Mouse (Mus musculus): ENCODE measurements at regions not wholly inside any gene's neighbourhood (a gene's known extent, or its start where the extent isn't known, plus 50 kb on each side); places are given as distances from the start of the nearest gene placed in this dataset.

- no peak overlapping the region for H3K4me3 ChIP-seq (replicated peaks)
- H3K9me3 ChIP-seq (replicated peaks) = no peaks in the 10 kb centered on the region
- no peaks in the 10 kb centered on the region for H3K27me3 ChIP-seq
- H3K27ac ChIP-seq (replicated peaks) = no peak overlapping the region
- H3K4me2 ChIP-seq (replicated peaks) = no peak overlapping the region
- H3K4me1 ChIP-seq = no peaks in the 10 kb centered on the region
- no peak for ATAC-seq (ENCODE audit: insufficient number of reproducible peaks, low FRiP score, low TSS enrichment, low read depth)
- H3K9ac ChIP-seq = no peak overlapping the region
- no peaks in the 10 kb centered on the region for H3K36me3 ChIP-seq
- 75% methylated on average over 3 of the region's 3 CpGs for WGBS
Measured at GRCm38 (mm10) chr5:77589252-77589651, 181.4 kb upstream of the Igfbp7 start.

GRCm38 (mm10) chr5:77581702-77582101 lies 173.9 kb upstream of the Igfbp7 start:
- WGBS = 33% methylated on average over 6 of the region's 6 CpGs
- H3K9me3 ChIP-seq (replicated peaks) = no peaks in the 10 kb centered on the region
- no peak overlapping the region for H3K4me3 ChIP-seq (replicated peaks)
- peak overlapping the region; percentile 42 for H3K4me2 ChIP-seq (replicated peaks)
- no peaks in the 10 kb centered on the region for H3K36me3 ChIP-seq
- no peak overlapping the region for H3K9ac ChIP-seq
- peak overlapping the region; percentile 51; the same call in 1 of the 2 replicates for H3K27ac ChIP-seq (replicated peaks)
- no peak for ATAC-seq (ENCODE audit: insufficient number of reproducible peaks, low FRiP score, low TSS enrichment, low read depth)
- no peaks in the 10 kb centered on the region for H3K27me3 ChIP-seq
- H3K4me1 ChIP-seq = peaks cover 20% of the 10 kb centered on the region

GRCm38 (mm10) chr5:77581106-77581638 lies 173.3 kb upstream of the Igfbp7 start:
- Histone ChIP-seq H3K4me1 (peaks cover 20% of the 10 kb centered on the region), H3K9me3 (replicated peaks) (no peaks in the 10 kb centered on the region), H3K27me3 (no peaks in the 10 kb centered on the region), H3K4me3 (replicated peaks) (no peak overlapping the region), H3K36me3 (no peaks in the 10 kb centered on the region), H3K4me2 (replicated peaks) (peak overlapping the region; percentile 42), H3K27ac (replicated peaks) (peak overlapping the region; percentile 51), H3K9ac (no peak overlapping the region)
- WGBS = 22% methylated on average over 6 of the region's 6 CpGs
- ATAC-seq (ENCODE audit: insufficient number of reproducible peaks, low FRiP score, low TSS enrichment, low read depth) = peak; percentile 81

DNA sequence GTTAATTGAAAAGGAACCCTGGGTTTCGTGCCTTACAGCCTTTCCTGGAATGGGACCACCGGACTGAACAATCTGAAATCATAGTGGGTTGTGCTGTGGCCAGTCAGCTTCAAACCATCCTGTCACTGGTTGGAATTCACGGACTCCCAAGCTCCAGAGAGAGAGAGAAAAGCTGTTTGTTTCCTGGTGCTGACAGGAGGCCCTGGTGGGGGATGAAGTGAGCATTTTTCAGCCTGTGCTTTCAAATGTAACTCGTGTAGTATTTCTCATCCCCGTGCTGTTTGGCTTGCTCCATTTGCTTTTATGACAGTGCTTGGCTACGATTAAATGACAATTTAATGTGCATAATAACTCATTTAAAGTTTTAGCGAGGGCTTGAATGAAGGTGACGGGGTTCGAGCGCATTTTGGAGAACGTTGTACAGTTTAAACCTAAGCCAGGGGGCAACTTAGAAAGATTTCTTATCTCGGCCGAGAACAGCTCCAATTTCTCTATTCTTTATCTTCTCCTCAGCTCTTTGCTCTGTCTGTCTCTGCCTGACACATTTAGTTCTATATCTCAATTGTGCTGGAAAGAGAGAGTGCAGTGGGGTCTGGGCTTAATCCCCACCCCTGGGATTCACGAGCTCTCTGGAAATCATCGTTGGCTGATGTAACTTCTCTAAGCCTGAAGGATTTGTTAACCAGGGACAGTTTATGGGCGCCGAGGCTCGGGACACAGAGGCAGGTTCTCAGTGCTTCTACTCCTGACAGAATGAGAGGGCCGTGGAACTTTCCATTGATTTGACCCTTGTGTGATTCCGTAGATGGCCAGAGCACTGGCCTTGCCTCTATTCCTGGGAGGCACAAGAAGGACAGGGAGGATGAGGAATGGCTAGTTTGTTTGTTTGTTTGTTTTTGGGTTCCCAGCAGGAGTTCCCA lies 172.2 kb upstream of the Igfbp7 start:
- Histone ChIP-seq H3K36me3 (no peaks in the 10 kb centered on the region), H3K4me2 (replicated peaks) (0 out of 2 replicates have a peak overlapping the region, but pooled peaks have one; percentile 0), H3K27me3 (no peaks in the 10 kb centered on the region), H3K4me3 (replicated peaks) (no peak overlapping the region), H3K9me3 (replicated peaks) (no peaks in the 10 kb centered on the region), H3K27ac (replicated peaks) (0 out of 2 replicates have a peak overlapping the region, but pooled peaks have one; percentile 51), H3K9ac (no peak overlapping the region), H3K4me1 (peaks cover 20% of the 10 kb centered on the region)
- no peak for ATAC-seq (ENCODE audit: insufficient number of reproducible peaks, low FRiP score, low TSS enrichment, low read depth)
- 34% methylated on average over 20 of the region's 20 CpGs for WGBS

GRCm38 (mm10) chr5:77576881-77577280 lies 169.0 kb upstream of the Igfbp7 start:
- no peak overlapping the region for H3K27ac ChIP-seq (replicated peaks)
- peaks cover 20% of the 10 kb centered on the region for H3K4me1 ChIP-seq
- no peaks in the 10 kb centered on the region for H3K36me3 ChIP-seq
- no peak overlapping the region for H3K4me2 ChIP-seq (replicated peaks)
- no peaks in the 10 kb centered on the region for H3K27me3 ChIP-seq
- no peak overlapping the region for H3K4me3 ChIP-seq (replicated peaks)
- WGBS = 83% methylated on average over 5 of the region's 5 CpGs
- ATAC-seq (ENCODE audit: insufficient number of reproducible peaks, low FRiP score, low TSS enrichment, low read depth) = no peak
- H3K9ac ChIP-seq = no peak overlapping the region
- H3K9me3 ChIP-seq (replicated peaks) = no peaks in the 10 kb centered on the region

DNA sequence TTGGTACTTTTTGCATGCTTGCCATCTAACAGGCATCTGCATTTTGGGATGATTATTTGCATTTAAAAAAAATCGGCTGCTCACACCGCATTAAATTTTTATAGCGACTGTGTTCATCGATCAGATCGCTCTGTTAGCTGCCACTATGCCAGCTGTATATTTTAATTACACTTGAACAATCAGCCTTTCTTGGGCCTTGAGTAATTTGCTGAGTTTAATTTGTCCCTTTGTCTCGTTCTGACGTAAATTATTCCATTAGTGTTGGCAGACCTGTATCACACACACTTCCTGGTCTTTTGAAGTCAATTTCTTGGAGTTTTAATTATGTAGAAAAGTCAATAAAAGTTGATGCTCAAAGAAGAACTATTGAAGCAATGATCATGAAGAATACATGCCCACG lies 167.9 kb upstream of the Igfbp7 start:
- Histone ChIP-seq H3K4me3 (replicated peaks) (no peak overlapping the region), H3K9me3 (replicated peaks) (no peaks in the 10 kb centered on the region), H3K9ac (no peak overlapping the region), H3K27me3 (no peaks in the 10 kb centered on the region), H3K4me1 (peaks cover 10% of the 10 kb centered on the region), H3K4me2 (replicated peaks) (no peak overlapping the region), H3K36me3 (no peaks in the 10 kb centered on the region), H3K27ac (replicated peaks) (no peak overlapping the region)
- 80% methylated on average over 8 of the region's 8 CpGs for WGBS
- no peak for ATAC-seq (ENCODE audit: insufficient number of reproducible peaks, low FRiP score, low TSS enrichment, low read depth)

DNA sequence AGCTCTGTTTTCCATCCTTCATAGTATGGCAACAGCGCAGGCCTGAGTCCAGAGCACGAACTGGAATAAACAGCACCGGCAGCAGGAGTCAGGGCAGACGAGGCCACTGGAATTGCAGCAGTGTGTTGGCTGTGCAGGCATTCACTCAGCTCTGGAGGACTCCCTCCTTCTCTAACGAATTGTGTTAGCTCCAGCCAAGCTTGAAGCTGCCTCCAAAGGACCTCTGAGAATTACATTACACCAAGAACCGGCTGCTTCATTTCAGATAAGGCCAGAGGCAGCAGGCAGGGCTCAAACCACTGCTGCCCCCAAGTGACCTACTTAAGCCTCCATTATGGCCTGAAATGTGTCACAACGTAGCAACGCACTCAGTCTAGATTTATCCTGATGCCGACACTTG lies 162.5 kb upstream of the Igfbp7 start:
- H3K27me3 ChIP-seq = no peaks in the 10 kb centered on the region
- H3K27ac ChIP-seq (replicated peaks) = no peak overlapping the region
- H3K4me1 ChIP-seq = no peaks in the 10 kb centered on the region
- no peaks in the 10 kb centered on the region for H3K36me3 ChIP-seq
- no peaks in the 10 kb centered on the region for H3K9me3 ChIP-seq (replicated peaks)
- H3K4me2 ChIP-seq (replicated peaks) = no peak overlapping the region
- H3K9ac ChIP-seq = no peak overlapping the region
- 70% methylated on average over 9 of the region's 9 CpGs for WGBS
- no peak overlapping the region for H3K4me3 ChIP-seq (replicated peaks)
- no peak for ATAC-seq (ENCODE audit: insufficient number of reproducible peaks, low FRiP score, low TSS enrichment, low read depth)

GRCm38 (mm10) chr5:77568121-77568520 lies 160.3 kb upstream of the Igfbp7 start:
- Histone ChIP-seq H3K9ac (no peak overlapping the region), H3K27me3 (no peaks in the 10 kb centered on the region), H3K4me2 (replicated peaks) (no peak overlapping the region), H3K9me3 (replicated peaks) (no peaks in the 10 kb centered on the region), H3K27ac (replicated peaks) (no peak overlapping the region), H3K36me3 (no peaks in the 10 kb centered on the region), H3K4me1 (no peaks in the 10 kb centered on the region), H3K4me3 (replicated peaks) (no peak overlapping the region)
- ATAC-seq (ENCODE audit: insufficient number of reproducible peaks, low FRiP score, low TSS enrichment, low read depth) = no peak
- WGBS = 84% methylated on average over 5 of the region's 5 CpGs

DNA sequence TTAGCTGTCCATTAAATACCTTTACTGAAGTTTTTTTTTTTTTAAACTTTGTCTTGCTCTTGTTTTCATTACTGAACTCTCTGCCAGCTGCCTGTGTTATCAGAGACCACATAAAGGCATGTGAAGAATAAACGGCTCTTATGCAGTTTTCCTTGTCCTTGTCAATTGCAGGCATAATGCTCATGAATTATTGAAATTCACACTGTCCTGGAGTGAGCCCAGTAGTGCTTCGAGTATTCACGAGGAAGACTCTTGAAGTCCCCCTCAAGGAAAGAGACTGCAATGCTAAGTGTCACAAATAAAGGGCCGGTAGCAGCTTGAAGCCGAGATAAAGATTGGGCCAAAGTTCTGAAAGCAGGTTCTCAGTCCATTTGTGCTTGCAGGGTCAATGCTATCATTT lies 144.7 kb upstream of the Igfbp7 start:
- no peak overlapping the region for H3K9ac ChIP-seq
- no peak for ATAC-seq (ENCODE audit: insufficient number of reproducible peaks, low FRiP score, low TSS enrichment, low read depth)
- H3K27ac ChIP-seq (replicated peaks) = no peak overlapping the region
- H3K4me2 ChIP-seq (replicated peaks) = no peak overlapping the region
- H3K9me3 ChIP-seq (replicated peaks) = no peaks in the 10 kb centered on the region
- 43% methylated on average over 5 of the region's 5 CpGs for WGBS
- no peaks in the 10 kb centered on the region; the same call in 1 of the 2 replicates for H3K4me1 ChIP-seq
- H3K4me3 ChIP-seq (replicated peaks) = no peak overlapping the region
- no peaks in the 10 kb centered on the region for H3K27me3 ChIP-seq
- no peaks in the 10 kb centered on the region for H3K36me3 ChIP-seq

DNA sequence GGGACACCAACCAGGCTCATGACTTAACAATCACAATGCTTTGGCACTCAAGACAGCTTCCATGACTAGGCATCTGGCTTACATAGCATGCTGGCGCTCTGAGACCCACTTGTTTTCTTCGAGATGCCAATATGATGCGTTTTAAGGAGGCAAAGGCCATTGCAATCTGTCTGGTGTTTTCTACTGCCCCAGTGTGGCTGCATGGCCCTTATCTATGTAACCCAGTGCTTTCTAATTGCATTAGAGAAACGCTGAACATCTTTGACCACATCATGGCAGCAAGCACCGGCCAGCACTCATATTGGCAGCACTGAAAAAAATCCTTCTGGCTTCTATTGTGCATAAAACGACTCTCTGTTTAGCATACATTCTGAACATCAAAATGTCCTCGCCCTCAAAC lies 144.2 kb upstream of the Igfbp7 start:
- WGBS = 69% methylated on average over 7 of the region's 7 CpGs
- Histone ChIP-seq H3K4me1 (no peaks in the 10 kb centered on the region; the same call in 1 of the 2 replicates), H3K4me2 (replicated peaks) (no peak overlapping the region), H3K9me3 (replicated peaks) (no peaks in the 10 kb centered on the region), H3K4me3 (replicated peaks) (no peak overlapping the region), H3K9ac (no peak overlapping the region), H3K27ac (replicated peaks) (no peak overlapping the region), H3K36me3 (no peaks in the 10 kb centered on the region), H3K27me3 (no peaks in the 10 kb centered on the region)
- no peak for ATAC-seq (ENCODE audit: insufficient number of reproducible peaks, low FRiP score, low TSS enrichment, low read depth)

DNA sequence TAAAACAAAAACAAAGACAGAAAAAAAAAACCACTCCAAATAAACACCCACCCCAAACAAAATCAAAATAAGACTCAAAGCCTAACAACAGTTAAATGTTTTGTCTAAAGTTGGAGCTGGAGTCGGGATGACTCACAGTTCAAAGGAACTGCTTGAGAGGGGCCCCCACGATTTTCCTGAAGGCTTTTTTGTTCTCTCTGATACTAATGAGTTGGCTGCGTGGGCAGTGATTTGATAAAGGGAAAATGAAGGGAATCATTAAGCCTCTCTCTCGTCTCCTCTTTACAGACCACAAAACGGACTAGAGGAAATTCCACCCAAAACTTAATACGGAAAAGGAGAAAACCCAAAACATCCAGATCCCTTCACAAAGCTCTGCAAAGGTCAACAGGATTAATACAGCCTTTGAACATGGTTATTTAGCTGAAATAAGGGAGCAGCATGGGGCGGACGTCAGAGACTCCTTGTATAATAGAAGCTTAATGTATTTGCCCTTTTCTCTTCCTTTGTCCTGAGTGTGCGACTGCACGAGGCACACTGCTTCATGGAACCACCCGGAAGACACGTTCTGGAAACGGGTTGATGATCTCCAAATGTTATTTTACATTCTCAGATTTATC lies 138.3 kb upstream of the Igfbp7 start:
- H3K4me2 ChIP-seq (replicated peaks) = no peak overlapping the region
- WGBS = 26% methylated on average over 13 of the region's 13 CpGs
- no peak for ATAC-seq (ENCODE audit: insufficient number of reproducible peaks, low FRiP score, low TSS enrichment, low read depth)
- no peaks in the 10 kb centered on the region for H3K36me3 ChIP-seq
- H3K27ac ChIP-seq (replicated peaks) = no peak overlapping the region
- no peak overlapping the region for H3K4me3 ChIP-seq (replicated peaks)
- H3K4me1 ChIP-seq = 0 out of 2 replicates have a peak, but pooled peaks cover 5% of the 10 kb centered on the region
- no peaks in the 10 kb centered on the region for H3K27me3 ChIP-seq
- H3K9ac ChIP-seq = no peak overlapping the region
- H3K9me3 ChIP-seq (replicated peaks) = no peaks in the 10 kb centered on the region
